Mouse (Mus musculus) embryonic facial prominence, embryonic 11.5 days (tissue): ENCODE data around the gene Taar2. TPM values are rescaled to one million over a fixed set of nuclear protein-coding genes. Genes with fewer than 3 reads are reported as not detected.

Experiments
- ATAC-seq: fragments of 200-750 bp; cut with Nextera tagmentation; replicated peaks from 2 replicates; pipeline ENCODE4 v1.8.0; 2017; ENCODE audit warnings: low read depth; ENCODE audit not compliant: insufficient number of reproducible peaks, low FRiP score, low TSS enrichment
- DNase-seq: peaks from one replicate; pipeline ENCODE4 v3.0.0-alpha.2; 2015; ENCODE audit warnings: low spot score
- H3K27ac ChIP-seq: fragments of 300-500 bp; sonication (generic); replicated peaks from 2 replicates; pipeline ENCODE4 v1.5.1; 2014; ENCODE audit warnings: mild to moderate bottlenecking, low read depth, low read length, control low read depth
- H3K27me3 ChIP-seq: fragments of 300-500 bp; sonication (generic); 2 replicates; pipeline ENCODE4 v1.6.1; 2014; ENCODE audit warnings: mild to moderate bottlenecking, low read length, moderate library complexity, mixed read lengths; ENCODE audit not compliant: control insufficient read depth, insufficient read depth
- H3K36me3 ChIP-seq: fragments of 300-500 bp; sonication (generic); replicated peaks from 2 replicates; pipeline ENCODE4 v1.6.1; 2014; ENCODE audit warnings: low read depth, mild to moderate bottlenecking, low read length, moderate library complexity, mixed read lengths; ENCODE audit not compliant: control insufficient read depth, insufficient read depth
- H3K4me1 ChIP-seq: fragments of 300-500 bp; sonication (generic); 2 replicates; pipeline ENCODE4 v1.6.1; 2014; ENCODE audit warnings: low read length, mixed read lengths; ENCODE audit not compliant: control insufficient read depth, insufficient read depth
- H3K4me2 ChIP-seq: fragments of 300-500 bp; sonication (generic); 2 replicates; pipeline ENCODE4 v1.6.1; 2014; ENCODE audit warnings: low read depth, mild to moderate bottlenecking, control low read depth, low read length, moderate library complexity
- H3K4me3 ChIP-seq: fragments of 300-500 bp; sonication (generic); 2 replicates; pipeline ENCODE4 v1.5.1; 2014; ENCODE audit warnings: low read depth, low read length, control low read depth
- H3K9ac ChIP-seq: fragments of 300-500 bp; sonication (generic); replicated peaks from 2 replicates; pipeline ENCODE4 v1.6.1; 2014; ENCODE audit warnings: mild to moderate bottlenecking, control low read depth, low read length
- H3K9me3 ChIP-seq: fragments of 300-500 bp; sonication (generic); replicated peaks from 2 replicates; pipeline ENCODE4 v1.6.1; 2016; ENCODE audit warnings: mild to moderate bottlenecking, low read length, inconsistent platforms, mixed read lengths; ENCODE audit not compliant: control insufficient read depth
- WGBS: fragments of 180-500 bp; shearing (Covaris S2); extraction: QIAGEN DNeasy Blood & Tissue Kit; methylation state at CpG from one replicate; pipeline ENCODE4 v1.1.7; 2014; 5-methylcytosine and 5-hydroxymethylcytosine counted together
- polyA plus RNA-seq: library from polyadenylated mRNA; unstranded; fragments of >200 nt; fragmentation: Nextera tagmentation; extraction: Ambion mirVana; gene quantifications from 2 replicates; pipeline ENCODE4 v1.2.1, GENCODE M21; 2014

Gene Taar2
- polyA plus RNA-seq, 1 experiment from 2014 or later, result not detected

GRCm38 (mm10) chr10:23963444-23963843, 25.1 kb downstream of the Taar2 start:
- DNase-seq (no peak), ATAC-seq (no peak)
- WGBS, result 78% methylated on average over 3 of the region's 3 CpGs
- Histone ChIP-seq H3K27ac (no peak overlapping the region), H3K36me3 (no peaks in the 10 kb centered on the region), H3K9me3 (no peaks in the 10 kb centered on the region), H3K4me1 (no peaks in the 10 kb centered on the region), H3K4me2 (no peak overlapping the region), H3K4me3 (no peak overlapping the region), H3K27me3 (no peaks in the 10 kb centered on the region), H3K9ac (no peak overlapping the region)

GRCm38 (mm10) chr10:23964921-23965610, 26.7 kb downstream of the Taar2 start:
- Histone ChIP-seq H3K9me3 (no peaks in the 10 kb centered on the region), H3K4me2 (no peak overlapping the region), H3K36me3 (no peaks in the 10 kb centered on the region), H3K4me3 (no peak overlapping the region), H3K27ac (no peak overlapping the region), H3K9ac (no peak overlapping the region), H3K27me3 (no peaks in the 10 kb centered on the region), H3K4me1 (no peaks in the 10 kb centered on the region)
- ATAC-seq (no peak), DNase-seq (no peak)
- WGBS, result 91% methylated on average over 6 of the region's 6 CpGs

- no peak for ATAC-seq
Observed at GRCm38 (mm10) chr10:23970656-23971165, 32.3 kb downstream of the Taar2 start, which contains the start of gene Taar5. Gene Taar5 (plus strand): TSS chr10:23970706.

GRCm38 (mm10) chr10:23971256-23971655, 32.9 kb downstream of the Taar2 start:
- no peak for ATAC-seq
- 86% methylated on average over 5 of the region's 5 CpGs for WGBS

More at GRCm38 (mm10) chr10:23970656-23971165, 32.3 kb downstream of the Taar2 start, which contains the start of gene Taar5:
- Histone ChIP-seq H3K4me1 (no peaks in the 10 kb centered on the region), H3K9ac (no peak within 1 kb of the TSS), H3K27me3 (no peaks in the 10 kb centered on the region), H3K36me3 (no peaks in the 10 kb centered on the region), H3K9me3 (no peaks in the 10 kb centered on the region), H3K4me3 (no peak within 1 kb of the TSS), H3K27ac (no peak within 1 kb of the TSS), H3K4me2 (no peak within 1 kb of the TSS)
- DNase-seq, result no peak
- WGBS, result 89% methylated on average over 11 of the region's 11 CpGs

GRCm38 (mm10) chr10:23977958-23978357, 39.6 kb downstream of the Taar2 start:
- ATAC-seq, result no peak
- no peak overlapping the region for H3K9ac ChIP-seq
- no peaks in the 10 kb centered on the region for H3K9me3 ChIP-seq
- 48% methylated on average over 4 of the region's 4 CpGs for WGBS
- no peak overlapping the region for H3K4me2 ChIP-seq
- no peak overlapping the region for H3K27ac ChIP-seq
- H3K4me3 ChIP-seq, result no peak overlapping the region
- no peaks in the 10 kb centered on the region for H3K27me3 ChIP-seq
- no peaks in the 10 kb centered on the region for H3K36me3 ChIP-seq
- no peak for DNase-seq
- no peaks in the 10 kb centered on the region for H3K4me1 ChIP-seq

More at GRCm38 (mm10) chr10:23971256-23971655, 32.9 kb downstream of the Taar2 start:
- no peak for DNase-seq
- Histone ChIP-seq H3K27ac (no peak overlapping the region), H3K4me3 (no peak overlapping the region), H3K27me3 (no peaks in the 10 kb centered on the region), H3K9ac (no peak overlapping the region), H3K9me3 (no peaks in the 10 kb centered on the region), H3K4me1 (no peaks in the 10 kb centered on the region), H3K4me2 (no peak overlapping the region), H3K36me3 (no peaks in the 10 kb centered on the region)

- DNase-seq (peak; percentile 85), ATAC-seq (no peak)
- Histone ChIP-seq H3K4me2 (no peak overlapping the region), H3K4me1 (no peaks in the 10 kb centered on the region), H3K9ac (no peak overlapping the region), H3K36me3 (no peaks in the 10 kb centered on the region), H3K9me3 (no peaks in the 10 kb centered on the region), H3K27ac (no peak overlapping the region), H3K27me3 (no peaks in the 10 kb centered on the region), H3K4me3 (no peak overlapping the region)
- WGBS, result 39% methylated on average over 16 of the region's 16 CpGs
Observed at GRCm38 (mm10) chr10:23978901-23979705, 40.7 kb downstream of the Taar2 start.

GRCm38 (mm10) chr10:23985546-23985945, 47.2 kb downstream of the Taar2 start, which contains the start of gene Taar6:
Gene Taar6 (minus strand): TSS chr10:23985646.
- H3K4me2 ChIP-seq, result no peak within 1 kb of the TSS
- H3K4me1 ChIP-seq, result no peaks in the 10 kb centered on the region
- DNase-seq (no peak), ATAC-seq (no peak)
- no peak within 1 kb of the TSS for H3K9ac ChIP-seq
- H3K36me3 ChIP-seq, result no peaks in the 10 kb centered on the region
- 76% methylated on average over 8 of the region's 8 CpGs for WGBS
- no peaks in the 10 kb centered on the region for H3K27me3 ChIP-seq
- no peak within 1 kb of the TSS for H3K4me3 ChIP-seq
- no peaks in the 10 kb centered on the region for H3K9me3 ChIP-seq
- H3K27ac ChIP-seq, result no peak within 1 kb of the TSS

- H3K36me3 ChIP-seq, result no peaks in the 10 kb centered on the region
- no peak overlapping the region for H3K27ac ChIP-seq
- no peak overlapping the region for H3K4me2 ChIP-seq
- WGBS, result 84% methylated on average over 5 of the region's 5 CpGs
- H3K9ac ChIP-seq, result no peak overlapping the region
- H3K4me1 ChIP-seq, result no peaks in the 10 kb centered on the region
- no peaks in the 10 kb centered on the region for H3K9me3 ChIP-seq
- H3K4me3 ChIP-seq, result no peak overlapping the region
- DNase-seq, result no peak
- no peaks in the 10 kb centered on the region for H3K27me3 ChIP-seq
- ATAC-seq, result no peak
Observed at GRCm38 (mm10) chr10:23986419-23986818, 48.0 kb downstream of the Taar2 start.
